Mouse (Mus musculus) bone marrow, adult 2 months (tissue): ENCODE measurements around the gene Klf4.

Source experiments
- CTCF ChIP-seq: fragments of 200-500 bp; IDR thresholded peaks from 2 replicates; pipeline ENCODE4 v1.5.1; 2011; ENCODE audit warnings: low read length, control low read depth; ENCODE audit not compliant: control insufficient read depth, insufficient read depth
- POLR2A ChIP-seq: fragments of 200-500 bp; IDR thresholded peaks from 2 replicates; pipeline ENCODE4 v1.6.1; 2011; ENCODE audit warnings: low read depth, mild to moderate bottlenecking, control low read depth, low read length, borderline replicate concordance; ENCODE audit not compliant: control insufficient read depth

GRCm38 (mm10) chr4:55564317-55564716 lies 32.1 kb upstream of the Klf4 start:
- TF ChIP-seq POLR2A, result no peak
- no peak for TF ChIP-seq CTCF
